12 mouse cellular contexts compared by ENCODE assay signal in genomic region chr14:89181386-89181979, GRCm38 (mm10).
A peak's percentile ranks its signal among the peaks of the same experiment; 100 is the strongest.
DNase-seq lines count a peak whose midpoint lies in the region; ATAC-seq and TF ChIP-seq lines count a peak whose summit lies in the region.
"Had no signal": no experiment of that assay in that cellular context is flagged by ENCODE, and none has a peak within 500 bp of the region (broad histone marks: within the 10 kb centered on the region; RNA-seq: fewer than 3 reads in every experiment).

No protein-coding gene starts in this region.

- no peak for TF ChIP-seq POLR2A in brain, embryonic 14.5 days (IDR thresholded peaks at IDR 0.05; ENCODE audit: borderline replicate concordance, extremely low read depth, insufficient read depth, insufficient read length, poor library complexity, severe bottlenecking)

- no peaks in the 10 kb centered on the region for H3K4me1 ChIP-seq in hindbrain, postnatal 0 days (ENCODE audit: insufficient read depth, low read length)
- no peaks in the 10 kb centered on the region for H3K4me1 ChIP-seq in hindbrain, embryonic 12.5 days
- no peaks in the 10 kb centered on the region for H3K4me1 ChIP-seq in midbrain, postnatal 0 days (ENCODE audit: insufficient read depth, low read length)
- no peaks in the 10 kb centered on the region for H3K4me1 ChIP-seq in midbrain, embryonic 10.5 days
- H3K4me1 ChIP-seq in stomach, postnatal 0 days (replicated peaks; ENCODE audit: control insufficient read depth, insufficient read depth) = no peaks in the 10 kb centered on the region
- H3K4me1 ChIP-seq: liver, embryonic 15.5 days had no signal

- no peaks in the 10 kb centered on the region for H3K27me3 ChIP-seq in hindbrain, postnatal 0 days (ENCODE audit: insufficient read depth, low read length)
- H3K27me3 ChIP-seq in hindbrain, embryonic 12.5 days = no peaks in the 10 kb centered on the region
- no peaks in the 10 kb centered on the region for H3K27me3 ChIP-seq in midbrain, postnatal 0 days (ENCODE audit: insufficient read depth, low read length)
- H3K27me3 ChIP-seq in midbrain, embryonic 10.5 days (ENCODE audit: low read depth, poor library complexity, severe bottlenecking) = no peaks in the 10 kb centered on the region
- H3K27me3 ChIP-seq in stomach, postnatal 0 days (ENCODE audit: control insufficient read depth, insufficient read depth, low read length) = no peaks in the 10 kb centered on the region
- H3K27me3 ChIP-seq: liver, embryonic 15.5 days had no signal

- H3K9me3 ChIP-seq in hindbrain, postnatal 0 days (ENCODE audit: low read length) = no peaks in the 10 kb centered on the region
- H3K9me3 ChIP-seq in hindbrain, embryonic 12.5 days (replicated peaks) = no peaks in the 10 kb centered on the region
- no peaks in the 10 kb centered on the region for H3K9me3 ChIP-seq in midbrain, postnatal 0 days (ENCODE audit: low read length)
- H3K9me3 ChIP-seq in midbrain, embryonic 10.5 days (replicated peaks) = no peaks in the 10 kb centered on the region
- H3K9me3 ChIP-seq in stomach, postnatal 0 days (ENCODE audit: control insufficient read depth, low read length) = no peaks in the 10 kb centered on the region
- H3K9me3 ChIP-seq: liver, embryonic 15.5 days had no signal

- no peak overlapping the region for H3K4me3 ChIP-seq in hindbrain, postnatal 0 days (ENCODE audit: low read length)
- no peak overlapping the region for H3K4me3 ChIP-seq in hindbrain, embryonic 12.5 days
- H3K4me3 ChIP-seq in midbrain, postnatal 0 days (ENCODE audit: low read depth, low read length) = no peak overlapping the region
- no peak overlapping the region for H3K4me3 ChIP-seq in midbrain, embryonic 10.5 days
- no peak overlapping the region for H3K4me3 ChIP-seq in stomach, postnatal 0 days (ENCODE audit: low read depth, low read length)
- H3K4me3 ChIP-seq: liver, embryonic 15.5 days had no signal

- H3K36me3 ChIP-seq in hindbrain, postnatal 0 days (ENCODE audit: insufficient read depth, low read length) = no peaks in the 10 kb centered on the region
- H3K36me3 ChIP-seq in hindbrain, embryonic 12.5 days = no peaks in the 10 kb centered on the region
- H3K36me3 ChIP-seq in midbrain, postnatal 0 days (ENCODE audit: insufficient read depth, low read length) = no peaks in the 10 kb centered on the region
- no peaks in the 10 kb centered on the region for H3K36me3 ChIP-seq in midbrain, embryonic 10.5 days
- H3K36me3 ChIP-seq in stomach, postnatal 0 days (ENCODE audit: control insufficient read depth, insufficient read depth, low read length) = no peaks in the 10 kb centered on the region
- H3K36me3 ChIP-seq: liver, embryonic 15.5 days had no signal

- no peak overlapping the region for H3K9ac ChIP-seq in hindbrain, postnatal 0 days (replicated peaks; ENCODE audit: low read length)
- H3K9ac ChIP-seq in hindbrain, embryonic 12.5 days = no peak overlapping the region
- H3K9ac ChIP-seq in midbrain, postnatal 0 days (replicated peaks; ENCODE audit: low read length, poor library complexity, severe bottlenecking) = no peak overlapping the region
- H3K9ac ChIP-seq in stomach, postnatal 0 days (ENCODE audit: low read length) = no peak overlapping the region
- H3K9ac ChIP-seq: liver, embryonic 15.5 days had no signal

- DNase-seq in hindbrain, postnatal 0 days (ENCODE audit: low spot score) = peak; percentile 79
- DNase-seq in midbrain, postnatal 0 days (ENCODE audit: low spot score) = peak; percentile 77
- no peak for DNase-seq in midbrain, embryonic 10.5 days (ENCODE audit: low spot score)
- peak; percentile 79 for DNase-seq in brain, embryonic 14.5 days (ENCODE audit: low read depth)
- no peak for DNase-seq in stomach, postnatal 0 days (ENCODE audit: low spot score)
- DNase-seq in spleen, postnatal 10 days (ENCODE audit: low spot score in 2 of 2) = no peak
- DNase-seq: cerebellum, postnatal 36 days; gastrocnemius, postnatal 36 days; kidney, adult 11 months had no signal

- TF ChIP-seq CTCF in hindbrain, postnatal 0 days (IDR thresholded peaks at IDR 0.05; ENCODE audit: low read depth) = peak; percentile 68
- TF ChIP-seq CTCF in midbrain, postnatal 0 days (IDR thresholded peaks at IDR 0.05) = peak; percentile 77
- no peak for TF ChIP-seq CTCF in brain, embryonic 14.5 days (IDR thresholded peaks at IDR 0.05; ENCODE audit: borderline replicate concordance, extremely low read depth, insufficient read depth, insufficient read length)
- TF ChIP-seq CTCF in stomach, postnatal 0 days (IDR thresholded peaks at IDR 0.05; ENCODE audit: low read depth) = peak; percentile 72

- H3K4me2 ChIP-seq in hindbrain, postnatal 0 days (ENCODE audit: low read depth, low read length) = no peak overlapping the region
- H3K4me2 ChIP-seq in hindbrain, embryonic 12.5 days (replicated peaks) = no peak overlapping the region
- H3K4me2 ChIP-seq in midbrain, postnatal 0 days (ENCODE audit: low read depth, low read length, poor library complexity, severe bottlenecking) = no peak overlapping the region
- no peak overlapping the region for H3K4me2 ChIP-seq in stomach, postnatal 0 days (replicated peaks; ENCODE audit: low read depth)
- H3K4me2 ChIP-seq: liver, embryonic 15.5 days had no signal

- ATAC-seq in hindbrain, postnatal 0 days = no peak
- ATAC-seq in hindbrain, embryonic 12.5 days (ENCODE audit: low FRiP score) = no peak
- ATAC-seq in midbrain, postnatal 0 days (ENCODE audit: low FRiP score) = no peak
- no peak for ATAC-seq in stomach, postnatal 0 days (ENCODE audit: low FRiP score, low TSS enrichment)
- ATAC-seq in megakaryocyte, adult 5-6 weeks (ENCODE audit: poor library complexity, severe bottlenecking) = no peak

- WGBS in hindbrain, postnatal 0 days = 31% methylated on average over 2 of the region's 2 CpGs
- 37% methylated on average over 2 of the region's 2 CpGs for WGBS in hindbrain, embryonic 12.5 days
- WGBS in midbrain, postnatal 0 days = 33% methylated on average over 2 of the region's 2 CpGs
- 48% methylated on average over 2 of the region's 2 CpGs for WGBS in midbrain, embryonic 10.5 days
- WGBS in stomach, postnatal 0 days = 42% methylated on average over 2 of the region's 2 CpGs

- no peak overlapping the region for H3K27ac ChIP-seq in hindbrain, postnatal 0 days
- H3K27ac ChIP-seq in hindbrain, embryonic 12.5 days = no peak overlapping the region
- no peak overlapping the region for H3K27ac ChIP-seq in midbrain, postnatal 0 days (ENCODE audit: low read depth, low read length)
- H3K27ac ChIP-seq in midbrain, embryonic 10.5 days (replicated peaks) = no peak overlapping the region
- no peak overlapping the region for H3K27ac ChIP-seq in stomach, postnatal 0 days (replicated peaks)
- H3K27ac ChIP-seq: liver, embryonic 15.5 days had no signal

- TF ChIP-seq EP300 in stomach, postnatal 0 days (optimal IDR thresholded peaks at IDR 0.05) = no peak

Comparison
In these comparisons a context has a peak if more than half of its experiments do, and no peak if none do; other contexts are left out.
1. DNase-seq: peak in hindbrain, postnatal 0 days (single experiment), midbrain, postnatal 0 days (single experiment) and brain, embryonic 14.5 days (single experiment); none in midbrain, embryonic 10.5 days (single experiment), stomach, postnatal 0 days (single experiment) and spleen, postnatal 10 days (0 of 2).